Mouse (Mus musculus) embryonic fibroblast, embryonic 13.5 days (primary cell): ENCODE measurements around the gene Ttll5.

Experiments
- CTCF ChIP-seq: IDR thresholded peaks from 2 replicates; pipeline ENCODE4 v1.5.1; 2011; ENCODE audit warnings: mild to moderate bottlenecking, control low read depth, low read length, moderate library complexity, borderline replicate concordance; ENCODE audit not compliant: insufficient read depth
- POLR2A ChIP-seq: IDR thresholded peaks from 2 replicates; pipeline ENCODE4 v1.6.1; 2011; ENCODE audit warnings: low read depth, mild to moderate bottlenecking, control low read depth, low read length, moderate library complexity

DNA sequence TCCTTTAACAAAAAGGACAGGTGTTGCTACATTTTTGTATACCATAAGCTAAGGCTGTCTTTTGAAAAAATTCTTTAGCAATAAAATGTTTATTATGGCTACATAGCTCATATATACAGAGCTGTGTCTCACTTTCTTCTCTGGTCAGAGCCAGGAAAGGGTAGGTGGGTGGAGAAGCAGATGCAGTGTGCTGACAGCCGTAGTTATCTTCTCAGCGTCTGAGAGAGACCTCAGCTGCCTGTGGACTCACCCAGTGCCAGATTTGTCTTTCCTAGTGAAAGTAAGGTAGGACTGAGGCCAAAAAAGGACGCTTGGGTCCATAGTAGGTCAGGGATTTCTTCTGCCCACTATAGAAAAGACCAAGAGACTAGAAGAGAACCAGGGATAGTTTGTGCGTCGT, 127.9 kb downstream of the Ttll5 start:
- TF ChIP-seq CTCF (no peak), POLR2A (no peak)
